Mouse (Mus musculus) limb, embryonic 11.5 days (tissue): ENCODE data around the gene Nle1. TPM values are rescaled to one million over a fixed set of nuclear protein-coding genes. Genes with fewer than 3 reads are reported as not detected.

ENCODE experiments used
- ATAC-seq: fragments of 200-750 bp; cut with Nextera tagmentation; 2 replicates; pipeline ENCODE4 v1.8.0; 2017; ENCODE audit warnings: low read depth; ENCODE audit not compliant: insufficient number of reproducible peaks, low FRiP score, low TSS enrichment
- DNase-seq: peaks from one replicate; pipeline ENCODE4 v3.0.0-alpha.2; 2015; ENCODE audit warnings: low spot score
- H3K27ac ChIP-seq: fragments of 300-500 bp; sonication (generic); replicated peaks from 2 replicates; pipeline ENCODE4 v1.5.1; 2014; ENCODE audit warnings: low read depth, mild to moderate bottlenecking, low read length
- H3K27me3 ChIP-seq: fragments of 300-500 bp; sonication (generic); 2 replicates; pipeline ENCODE4 v1.6.1; 2014; ENCODE audit warnings: mild to moderate bottlenecking, low read length, mixed read lengths; ENCODE audit not compliant: control insufficient read depth, insufficient read depth
- H3K36me3 ChIP-seq: fragments of 300-500 bp; sonication (generic); 2 replicates; pipeline ENCODE4 v1.6.1; 2014; ENCODE audit warnings: mild to moderate bottlenecking, low read length, moderate library complexity, mixed read lengths; ENCODE audit not compliant: control insufficient read depth, insufficient read depth
- H3K4me1 ChIP-seq: fragments of 300-500 bp; sonication (generic); 2 replicates; pipeline ENCODE4 v1.6.1; 2014; ENCODE audit warnings: low read length, mixed read lengths; ENCODE audit not compliant: control insufficient read depth, insufficient read depth
- H3K4me2 ChIP-seq: fragments of 300-500 bp; sonication (generic); 2 replicates; pipeline ENCODE4 v1.6.1; 2014; ENCODE audit warnings: low read depth, mild to moderate bottlenecking, moderate library complexity; ENCODE audit not compliant: severe bottlenecking
- H3K4me3 ChIP-seq: fragments of 300-500 bp; sonication (generic); 2 replicates; pipeline ENCODE4 v1.5.1; 2014; ENCODE audit warnings: low read depth, low read length
- H3K9ac ChIP-seq: fragments of 300-500 bp; sonication (generic); 2 replicates; pipeline ENCODE4 v1.6.1; 2014; ENCODE audit warnings: mild to moderate bottlenecking, low read length
- H3K9me3 ChIP-seq: fragments of 300-500 bp; sonication (generic); 2 replicates; pipeline ENCODE4 v1.6.1; 2016; ENCODE audit warnings: low read length; ENCODE audit not compliant: control insufficient read depth
- WGBS: fragments of 180-500 bp; shearing (Covaris S2); extraction: QIAGEN DNeasy Blood & Tissue Kit; methylation state at CpG from one replicate; pipeline ENCODE4 v1.1.7; 2014; 5-methylcytosine and 5-hydroxymethylcytosine counted together
- polyA plus RNA-seq: library from polyadenylated mRNA; unstranded; fragments of >200 nt; fragmentation: Nextera tagmentation; extraction: Ambion mirVana; gene quantifications from 2 replicates; pipeline ENCODE4 v1.2.1, GENCODE M21; 2014

Gene Nle1
- polyA plus RNA-seq, 1 experiment from 2014 or later, result 31.2 TPM

GRCm38 (mm10) chr11:82860759-82861158, 47.5 kb downstream of the Nle1 start:
- Histone ChIP-seq H3K27ac (no peak overlapping the region), H3K4me1 (no peaks in the 10 kb centered on the region), H3K27me3 (no peaks in the 10 kb centered on the region), H3K4me2 (no peak overlapping the region), H3K9ac (no peak overlapping the region), H3K36me3 (no peaks in the 10 kb centered on the region), H3K4me3 (no peak overlapping the region), H3K9me3 (no peaks in the 10 kb centered on the region)
- DNase-seq, result no peak
- 88% methylated on average over 6 of the region's 6 CpGs for WGBS
- ATAC-seq, result no peak

GRCm38 (mm10) chr11:82857307-82857848, 50.8 kb downstream of the Nle1 start:
- Histone ChIP-seq H3K4me2 (no peak overlapping the region), H3K27ac (no peak overlapping the region), H3K9ac (no peak overlapping the region), H3K4me1 (no peaks in the 10 kb centered on the region), H3K4me3 (no peak overlapping the region), H3K27me3 (no peaks in the 10 kb centered on the region), H3K36me3 (no peaks in the 10 kb centered on the region), H3K9me3 (no peaks in the 10 kb centered on the region)
- ATAC-seq, result no peak
- 87% methylated on average over 13 of the region's 13 CpGs for WGBS
- DNase-seq, result no peak

- ATAC-seq, result no peak
- H3K9ac ChIP-seq, result no peak overlapping the region
These were observed 52.2 kb downstream of the Nle1 start for GRCm38 (mm10) chr11:82856032-82856431.

GRCm38 (mm10) chr11:82855327-82855973, 52.8 kb downstream of the Nle1 start:
- whole genome bisulfite sequencing, result 88% methylated on average over 9 of the region's 9 CpGs
- Histone ChIP-seq H3K9ac (no peak overlapping the region), H3K4me1 (peaks cover 2% of the 10 kb centered on the region; the same call in 1 of the 2 replicates), H3K27ac (no peak overlapping the region), H3K4me2 (no peak overlapping the region), H3K9me3 (no peaks in the 10 kb centered on the region), H3K4me3 (no peak overlapping the region), H3K36me3 (no peaks in the 10 kb centered on the region), H3K27me3 (no peaks in the 10 kb centered on the region)
- DNase-seq, result no peak
- no peak for ATAC-seq

More at GRCm38 (mm10) chr11:82856032-82856431, 52.2 kb downstream of the Nle1 start:
- no peaks in the 10 kb centered on the region for H3K27me3 ChIP-seq
- no peaks in the 10 kb centered on the region for H3K9me3 ChIP-seq
- no peak overlapping the region for H3K4me2 ChIP-seq
- H3K27ac ChIP-seq, result no peak overlapping the region
- H3K4me1 ChIP-seq, result no peaks in the 10 kb centered on the region
- DNase-seq, result no peak
- WGBS, result 89% methylated on average over 10 of the region's 10 CpGs
- no peaks in the 10 kb centered on the region for H3K36me3 ChIP-seq
- H3K4me3 ChIP-seq, result no peak overlapping the region

- Histone ChIP-seq H3K4me1 (peaks cover 8% of the 10 kb centered on the region; the same call in 1 of the 2 replicates), H3K4me3 (no peak overlapping the region), H3K4me2 (no peak overlapping the region), H3K36me3 (no peaks in the 10 kb centered on the region), H3K27ac (no peak overlapping the region), H3K27me3 (no peaks in the 10 kb centered on the region), H3K9ac (no peak overlapping the region), H3K9me3 (no peaks in the 10 kb centered on the region)
- DNase-seq (no peak), ATAC-seq (no peak)
- 80% methylated on average over 6 of the region's 6 CpGs for WGBS
These were observed 54.1 kb downstream of the Nle1 start for GRCm38 (mm10) chr11:82854111-82854510.

GRCm38 (mm10) chr11:82852958-82853357, 55.3 kb downstream of the Nle1 start:
- no peaks in the 10 kb centered on the region for H3K9me3 ChIP-seq
- peaks cover 8% of the 10 kb centered on the region; the same call in 1 of the 2 replicates for H3K4me1 ChIP-seq
- 90% methylated on average over 7 of the region's 7 CpGs for WGBS
- no peaks in the 10 kb centered on the region for H3K36me3 ChIP-seq
- H3K4me3 ChIP-seq, result no peak overlapping the region
- no peak overlapping the region for H3K9ac ChIP-seq
- no peak overlapping the region for H3K4me2 ChIP-seq
- ATAC-seq (no peak), DNase-seq (no peak)
- no peaks in the 10 kb centered on the region for H3K27me3 ChIP-seq
- no peak overlapping the region for H3K27ac ChIP-seq

GRCm38 (mm10) chr11:82852540-82852939, 55.7 kb downstream of the Nle1 start:
- Histone ChIP-seq H3K4me2 (no peak overlapping the region), H3K27me3 (no peaks in the 10 kb centered on the region), H3K9ac (no peak overlapping the region), H3K9me3 (no peaks in the 10 kb centered on the region), H3K4me3 (no peak overlapping the region), H3K27ac (no peak overlapping the region), H3K4me1 (peaks cover 8% of the 10 kb centered on the region; the same call in 1 of the 2 replicates), H3K36me3 (no peaks in the 10 kb centered on the region)
- 80% methylated on average over 10 of the region's 10 CpGs for WGBS
- no peak for DNase-seq
- no peak for ATAC-seq

GRCm38 (mm10) chr11:82852115-82852514, 56.1 kb downstream of the Nle1 start:
- Histone ChIP-seq H3K9ac (no peak overlapping the region), H3K4me3 (no peak overlapping the region), H3K9me3 (no peaks in the 10 kb centered on the region), H3K27me3 (no peaks in the 10 kb centered on the region), H3K4me2 (no peak overlapping the region), H3K36me3 (no peaks in the 10 kb centered on the region), H3K4me1 (peaks cover 8% of the 10 kb centered on the region; the same call in 1 of the 2 replicates), H3K27ac (no peak overlapping the region)
- 85% methylated on average over 11 of the region's 11 CpGs for WGBS
- DNase-seq (no peak), ATAC-seq (no peak)
